19 mouse cellular contexts compared by ENCODE assay signal in the genomic region with DNA sequence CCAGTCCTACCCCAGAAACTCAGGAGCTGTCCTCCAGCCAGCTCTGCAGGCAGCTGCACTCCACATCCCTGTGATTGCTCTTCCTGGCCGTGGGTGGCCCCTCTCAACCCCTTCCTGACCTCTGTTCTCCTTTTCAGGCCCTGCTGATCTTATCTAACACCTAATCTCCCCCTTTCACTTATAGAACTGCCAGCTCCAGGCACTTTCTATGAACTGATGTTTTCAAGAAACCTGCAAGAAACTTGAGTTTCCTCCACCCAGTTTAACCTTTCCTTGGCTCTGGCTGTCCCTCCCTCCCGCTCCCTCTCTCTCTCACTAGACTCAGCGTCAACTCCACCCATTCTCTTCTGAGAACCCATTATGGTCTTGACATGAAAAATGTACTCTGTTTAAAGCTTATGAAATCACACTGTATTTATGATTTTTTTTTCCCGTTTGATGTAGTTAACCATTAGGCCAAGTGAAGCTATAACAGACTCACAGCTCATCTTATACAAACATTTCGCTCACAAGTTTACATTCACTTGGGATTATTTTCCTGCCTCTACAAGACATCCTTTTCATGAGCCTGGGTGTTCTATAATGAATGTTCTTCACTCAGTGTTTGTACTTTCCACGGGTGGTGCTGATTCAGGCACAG.
DNase-seq lines count a peak whose midpoint lies in the region; ATAC-seq and TF ChIP-seq lines count a peak whose summit lies in the region.
"Had no signal": no experiment of that assay in that cellular context is flagged by ENCODE, and none has a peak within 500 bp of the region (broad histone marks: within the 10 kb centered on the region; RNA-seq: fewer than 3 reads in every experiment).

No protein-coding gene starts in this region.

- no peak overlapping the region for H3K4me3 ChIP-seq in lung, embryonic 14.5 days (ENCODE audit: low read depth, low read length)
- no peak overlapping the region for H3K4me3 ChIP-seq in lung, adult 2 months (replicated peaks; ENCODE audit: extremely low read depth, low read depth, low read length)
- no peak overlapping the region for H3K4me3 ChIP-seq in embryonic facial prominence, embryonic 14.5 days (ENCODE audit: low read depth, low read length)
- no peak overlapping the region for H3K4me3 ChIP-seq in stomach, postnatal 0 days (ENCODE audit: low read depth, low read length)
- H3K4me3 ChIP-seq: forebrain, embryonic 12.5 days; heart, adult 2 months had no signal

- DNase-seq in lung, embryonic 14.5 days, result peak; percentile 80
- no peak for DNase-seq in lung, adult 2 months
- peak; percentile 43 for DNase-seq in embryo, embryonic 10 days (ENCODE audit: low spot score)
- DNase-seq in embryonic facial prominence, embryonic 14.5 days (ENCODE audit: low spot score), result peak; percentile 4
- no peak for DNase-seq in stomach, postnatal 0 days (ENCODE audit: low spot score)
- DNase-seq in adrenal gland, adult 18-20 months (ENCODE audit: low spot score in 2 of 2), result no peak
- no peak for DNase-seq in urinary bladder, postnatal 36 days (ENCODE audit: low spot score in 2 of 2)
- DNase-seq: cerebellum, adult 2 months; gastrocnemius, postnatal 14 days; heart, adult 2 months; heart, postnatal 4 days; kidney, adult 18-20 months; kidney, postnatal 14 days; thymus, postnatal 25 days had no signal

- no peak overlapping the region for H3K9ac ChIP-seq in lung, embryonic 14.5 days
- no peak overlapping the region for H3K9ac ChIP-seq in embryonic facial prominence, embryonic 14.5 days (ENCODE audit: low read depth, low read length)
- no peak overlapping the region; the same call in 1 of the 2 replicates for H3K9ac ChIP-seq in stomach, postnatal 0 days (ENCODE audit: low read length)
- H3K9ac ChIP-seq: forebrain, embryonic 12.5 days had no signal

- TF ChIP-seq POLR2A in lung, adult 2 months (IDR thresholded peaks at IDR 0.05; ENCODE audit: borderline replicate concordance, extremely low read depth, low read depth, low read length), result no peak

- TF ChIP-seq CTCF in lung, embryonic 14.5 days (IDR thresholded peaks at IDR 0.05; ENCODE audit: low read depth), result no peak
- TF ChIP-seq CTCF in lung, adult 2 months (IDR thresholded peaks at IDR 0.05; ENCODE audit: insufficient read depth, low read length), result no peak
- TF ChIP-seq CTCF in stomach, postnatal 0 days (IDR thresholded peaks at IDR 0.05; ENCODE audit: low read depth), result no peak

- peaks cover 10% of the 10 kb centered on the region for H3K4me1 ChIP-seq in lung, embryonic 14.5 days (ENCODE audit: insufficient read depth)
- H3K4me1 ChIP-seq in lung, adult 2 months (ENCODE audit: control insufficient read depth, insufficient read depth, low read length), result no peaks in the 10 kb centered on the region
- no peaks in the 10 kb centered on the region for H3K4me1 ChIP-seq in embryonic facial prominence, embryonic 14.5 days (ENCODE audit: control insufficient read depth, insufficient read depth, low read length)
- H3K4me1 ChIP-seq in stomach, postnatal 0 days (replicated peaks; ENCODE audit: control insufficient read depth, insufficient read depth), result no peaks in the 10 kb centered on the region; the same call in 1 of the 2 replicates
- H3K4me1 ChIP-seq: forebrain, embryonic 12.5 days had no signal

- no peaks in the 10 kb centered on the region for H3K9me3 ChIP-seq in lung, embryonic 14.5 days (ENCODE audit: low read depth, low read length)
- H3K9me3 ChIP-seq in embryonic facial prominence, embryonic 14.5 days (ENCODE audit: control insufficient read depth, low read length), result no peaks in the 10 kb centered on the region
- H3K9me3 ChIP-seq in stomach, postnatal 0 days (ENCODE audit: control insufficient read depth, low read length), result no peaks in the 10 kb centered on the region
- H3K9me3 ChIP-seq: forebrain, embryonic 12.5 days had no signal

- TF ChIP-seq EP300 in stomach, postnatal 0 days (optimal IDR thresholded peaks at IDR 0.05), result peak; percentile 91

- peak overlapping the region; percentile 65 for H3K27ac ChIP-seq in lung, embryonic 14.5 days (ENCODE audit: low read depth)
- H3K27ac ChIP-seq in embryonic facial prominence, embryonic 14.5 days (replicated peaks; ENCODE audit: low read depth, low read length), result no peak overlapping the region
- H3K27ac ChIP-seq in stomach, postnatal 0 days (replicated peaks), result peak overlapping the region; percentile 81
- H3K27ac ChIP-seq: forebrain, embryonic 12.5 days; heart, adult 2 months had no signal

- no peaks in the 10 kb centered on the region for H3K27me3 ChIP-seq in lung, embryonic 14.5 days (ENCODE audit: insufficient read depth, low read length)
- H3K27me3 ChIP-seq in embryonic facial prominence, embryonic 14.5 days (replicated peaks; ENCODE audit: control insufficient read depth, insufficient read depth, low read length), result no peaks in the 10 kb centered on the region
- H3K27me3 ChIP-seq in stomach, postnatal 0 days (ENCODE audit: control insufficient read depth, insufficient read depth, low read length), result no peaks in the 10 kb centered on the region
- H3K27me3 ChIP-seq: CH12.LX; forebrain, embryonic 12.5 days had no signal

- WGBS in lung, embryonic 14.5 days, result 11% methylated on average over 6 of the region's 6 CpGs
- WGBS in lung, adult 2 months, result 30% methylated on average over 6 of the region's 6 CpGs
- WGBS in embryonic facial prominence, embryonic 14.5 days, result 42% methylated on average over 6 of the region's 6 CpGs
- 11% methylated on average over 6 of the region's 6 CpGs for WGBS in stomach, postnatal 0 days

- ATAC-seq in lung, embryonic 14.5 days (ENCODE audit: insufficient read depth), result peak; percentile 83
- no peak for ATAC-seq in embryonic facial prominence, embryonic 14.5 days (ENCODE audit: low read depth)
- peak; percentile 87 for ATAC-seq in stomach, postnatal 0 days (ENCODE audit: low FRiP score, low TSS enrichment)
- ATAC-seq: hindbrain, embryonic 16.5 days had no signal

- H3K36me3 ChIP-seq in lung, embryonic 14.5 days (ENCODE audit: insufficient read depth), result no peaks in the 10 kb centered on the region
- no peaks in the 10 kb centered on the region for H3K36me3 ChIP-seq in embryonic facial prominence, embryonic 14.5 days (ENCODE audit: control insufficient read depth, insufficient read depth, low read length)
- H3K36me3 ChIP-seq in stomach, postnatal 0 days (ENCODE audit: control insufficient read depth, insufficient read depth, low read length), result no peaks in the 10 kb centered on the region
- H3K36me3 ChIP-seq: forebrain, embryonic 12.5 days had no signal

- 0 out of 2 replicates have a peak overlapping the region, but pooled peaks have one; percentile 8 for H3K4me2 ChIP-seq in lung, embryonic 14.5 days
- no peak overlapping the region for H3K4me2 ChIP-seq in embryonic facial prominence, embryonic 14.5 days (ENCODE audit: low read depth, low read length)
- H3K4me2 ChIP-seq in stomach, postnatal 0 days (replicated peaks; ENCODE audit: low read depth), result no peak overlapping the region
- H3K4me2 ChIP-seq: forebrain, embryonic 12.5 days; liver, embryonic 11.5 days; midbrain, embryonic 11.5 days had no signal

Comparison
In these comparisons a context has a peak if more than half of its experiments do, and no peak if none do; other contexts are left out.
1. DNase-seq: peak in lung, embryonic 14.5 days (single experiment), embryo, embryonic 10 days (single experiment) and embryonic facial prominence, embryonic 14.5 days (single experiment); none in lung, adult 2 months (single experiment), stomach, postnatal 0 days (single experiment), adrenal gland, adult 18-20 months (0 of 2) and urinary bladder, postnatal 36 days (0 of 2).